Mouse (Mus musculus): Measurements from ENCODE around the gene Nfyc. TPM values are rescaled to one million over a fixed set of nuclear protein-coding genes. Genes with fewer than 3 reads are reported as not detected.

Nfyc gene
- total RNA-seq, 1 experiment: 62.0 TPM

- Histone ChIP-seq H3K4me3 (ENCODE audit: insufficient read depth in 1 of 2, low read depth in 1 of 2, low read length in 2 of 2, poor library complexity in 1 of 2, severe bottlenecking in 1 of 2) (no peak overlapping the region), H3K36me3 (ENCODE audit: control insufficient read depth, insufficient read depth, low read length, poor library complexity, severe bottlenecking) (no peaks in the 10 kb centered on the region), H3K9me3 (ENCODE audit: control insufficient read depth, insufficient read depth, low read depth, low read length) (no peaks in the 10 kb centered on the region), H3K9ac (ENCODE audit: insufficient read depth, low read depth, low read length, poor library complexity, severe bottlenecking) (no peak overlapping the region), H3K27ac (ENCODE audit: insufficient read depth, low read depth, low read length, poor library complexity, severe bottlenecking) (no peak overlapping the region), H3K4me1 (ENCODE audit: control insufficient read depth in 2 of 2, insufficient read depth in 2 of 2, low read length in 2 of 2, poor library complexity in 1 of 2) (peaks cover 4 to 17% of the 10 kb centered on the region in 2 experiments)
- TF ChIP-seq HCFC1 (IDR thresholded peaks at IDR 0.05; ENCODE audit: borderline replicate concordance, insufficient read depth, low read length) (no peak), ZC3H11A (IDR thresholded peaks at IDR 0.05; ENCODE audit: borderline replicate concordance, low read depth, low read length) (no peak), CHD2 (IDR thresholded peaks at IDR 0.05; ENCODE audit: low read depth, low read length) (no peak), MAFK (IDR thresholded peaks at IDR 0.05; ENCODE audit: insufficient read depth, low read depth, low read length) (no peak), ZNF384 (IDR thresholded peaks at IDR 0.05; ENCODE audit: low read depth, low read length) (no peak)
- DNase-seq (ENCODE audit: low read depth, low spot score): no peak
- in situ Hi-C loops (cut with MboI; ENCODE audit: low sequenced_read_pairs in 2 of 2, unreplicated experiment in 2 of 2): no loop called here
These were observed 12.1 kb downstream of the Nfyc start for GRCm38 (mm10) chr4:120819296-120819695.

GRCm38 (mm10) chr4:120817951-120818350 lies 13.4 kb downstream of the Nfyc start:
- H3K4me3 ChIP-seq (ENCODE audit: insufficient read depth in 1 of 2, low read depth in 1 of 2, low read length in 2 of 2, poor library complexity in 1 of 2, severe bottlenecking in 1 of 2): no peak overlapping the region
- peaks cover 5 to 13% of the 10 kb centered on the region in 2 experiments; a peak in 3 of 4 replicates for H3K4me1 ChIP-seq (ENCODE audit: control insufficient read depth in 2 of 2, insufficient read depth in 2 of 2, low read length in 2 of 2, poor library complexity in 1 of 2)
- H3K9ac ChIP-seq (ENCODE audit: insufficient read depth, low read depth, low read length, poor library complexity, severe bottlenecking): no peak overlapping the region
- no peak overlapping the region for H3K27ac ChIP-seq (ENCODE audit: insufficient read depth, low read depth, low read length, poor library complexity, severe bottlenecking)
- in situ Hi-C loops (cut with MboI; ENCODE audit: low sequenced_read_pairs in 2 of 2, unreplicated experiment in 2 of 2): no loop called here
- no peak for DNase-seq (ENCODE audit: low read depth, low spot score)
- TF ChIP-seq MAFK (IDR thresholded peaks at IDR 0.05; ENCODE audit: insufficient read depth, low read depth, low read length) (no peak), ZNF384 (IDR thresholded peaks at IDR 0.05; ENCODE audit: low read depth, low read length) (no peak)
- no peaks in the 10 kb centered on the region for H3K36me3 ChIP-seq (ENCODE audit: control insufficient read depth, insufficient read depth, low read length, poor library complexity, severe bottlenecking)
- H3K9me3 ChIP-seq (ENCODE audit: control insufficient read depth, insufficient read depth, low read depth, low read length): no peaks in the 10 kb centered on the region

GRCm38 (mm10) chr4:120817002-120817774 lies 14.2 kb downstream of the Nfyc start:
- TF ChIP-seq ZC3H11A (IDR thresholded peaks at IDR 0.05; ENCODE audit: borderline replicate concordance, low read depth, low read length) (no peak), MAFK (IDR thresholded peaks at IDR 0.05; ENCODE audit: insufficient read depth, low read depth, low read length) (no peak), CHD2 (IDR thresholded peaks at IDR 0.05; ENCODE audit: low read depth, low read length) (no peak), HCFC1 (IDR thresholded peaks at IDR 0.05; ENCODE audit: borderline replicate concordance, insufficient read depth, low read length) (no peak), ZNF384 (IDR thresholded peaks at IDR 0.05; ENCODE audit: low read depth, low read length) (no peak)
- Histone ChIP-seq H3K4me1 (ENCODE audit: control insufficient read depth in 2 of 2, insufficient read depth in 2 of 2, low read length in 2 of 2, poor library complexity in 1 of 2) (peaks cover 5 to 13% of the 10 kb centered on the region in 2 experiments; a peak in 3 of 4 replicates), H3K9me3 (ENCODE audit: control insufficient read depth, insufficient read depth, low read depth, low read length) (no peaks in the 10 kb centered on the region), H3K27ac (ENCODE audit: insufficient read depth, low read depth, low read length, poor library complexity, severe bottlenecking) (no peak overlapping the region; the same call in 1 of the 2 replicates), H3K4me3 (ENCODE audit: insufficient read depth in 1 of 2, low read depth in 1 of 2, low read length in 2 of 2, poor library complexity in 1 of 2, severe bottlenecking in 1 of 2) (no peak overlapping the region), H3K36me3 (ENCODE audit: control insufficient read depth, insufficient read depth, low read length, poor library complexity, severe bottlenecking) (no peaks in the 10 kb centered on the region), H3K9ac (ENCODE audit: insufficient read depth, low read depth, low read length, poor library complexity, severe bottlenecking) (no peak overlapping the region)
- DNase-seq (ENCODE audit: low read depth, low spot score): no peak
- in situ Hi-C loops (cut with MboI; ENCODE audit: low sequenced_read_pairs in 2 of 2, unreplicated experiment in 2 of 2): no loop called here

- H3K9me3 ChIP-seq (ENCODE audit: control insufficient read depth, insufficient read depth, low read depth, low read length): no peaks in the 10 kb centered on the region
These were observed 15.6 kb downstream of the Nfyc start for GRCm38 (mm10) chr4:120815622-120816334.

More at GRCm38 (mm10) chr4:120815622-120816334, 15.6 kb downstream of the Nfyc start:
- no peak overlapping the region; the same call in 1 of the 2 replicates for H3K27ac ChIP-seq (ENCODE audit: insufficient read depth, low read depth, low read length, poor library complexity, severe bottlenecking)
- no peaks in the 10 kb centered on the region for H3K36me3 ChIP-seq (ENCODE audit: control insufficient read depth, insufficient read depth, low read length, poor library complexity, severe bottlenecking)
- H3K9ac ChIP-seq (ENCODE audit: insufficient read depth, low read depth, low read length, poor library complexity, severe bottlenecking): no peak overlapping the region
- peak; percentile 73 for DNase-seq (ENCODE audit: low read depth, low spot score)
- H3K4me3 ChIP-seq (ENCODE audit: insufficient read depth in 1 of 2, low read depth in 1 of 2, low read length in 2 of 2, poor library complexity in 1 of 2, severe bottlenecking in 1 of 2): peak overlapping the region; percentile 43 to 74
- in situ Hi-C loops (cut with MboI; ENCODE audit: low sequenced_read_pairs in 2 of 2, unreplicated experiment in 2 of 2): no loop called here
- TF ChIP-seq ZNF384 (IDR thresholded peaks at IDR 0.05; ENCODE audit: low read depth, low read length) (0 out of 2 replicates have a peak, but pooled peaks have one; percentile 28), CHD2 (IDR thresholded peaks at IDR 0.05; ENCODE audit: low read depth, low read length) (peak; percentile 84; the same call in 1 of the 2 replicates), HCFC1 (IDR thresholded peaks at IDR 0.05; ENCODE audit: borderline replicate concordance, insufficient read depth, low read length) (no peak)
- peaks cover 5 to 17% of the 10 kb centered on the region in 2 experiments; a peak in 3 of 4 replicates for H3K4me1 ChIP-seq (ENCODE audit: control insufficient read depth in 2 of 2, insufficient read depth in 2 of 2, low read length in 2 of 2, poor library complexity in 1 of 2)

Measured in ES-E14 (cell line).